Mouse (Mus musculus) CD4-positive, CD25-positive, alpha-beta regulatory T cell, adult 2 months (primary cell): ENCODE data around the gene Atp2b1.

Experiments used
- DNase-seq: peaks from one replicate; pipeline ENCODE4 v3.0.0-alpha.2; 2012; ENCODE audit warnings: low read depth, low spot score

The Atp2b1 gene

GRCm38 (mm10) chr10:98962092-98962491 lies 47.9 kb downstream of the Atp2b1 start:
- peak; percentile 53 for DNase-seq

- no peak for DNase-seq
Measured at GRCm38 (mm10) chr10:98966407-98967215, 52.4 kb downstream of the Atp2b1 start.

DNA sequence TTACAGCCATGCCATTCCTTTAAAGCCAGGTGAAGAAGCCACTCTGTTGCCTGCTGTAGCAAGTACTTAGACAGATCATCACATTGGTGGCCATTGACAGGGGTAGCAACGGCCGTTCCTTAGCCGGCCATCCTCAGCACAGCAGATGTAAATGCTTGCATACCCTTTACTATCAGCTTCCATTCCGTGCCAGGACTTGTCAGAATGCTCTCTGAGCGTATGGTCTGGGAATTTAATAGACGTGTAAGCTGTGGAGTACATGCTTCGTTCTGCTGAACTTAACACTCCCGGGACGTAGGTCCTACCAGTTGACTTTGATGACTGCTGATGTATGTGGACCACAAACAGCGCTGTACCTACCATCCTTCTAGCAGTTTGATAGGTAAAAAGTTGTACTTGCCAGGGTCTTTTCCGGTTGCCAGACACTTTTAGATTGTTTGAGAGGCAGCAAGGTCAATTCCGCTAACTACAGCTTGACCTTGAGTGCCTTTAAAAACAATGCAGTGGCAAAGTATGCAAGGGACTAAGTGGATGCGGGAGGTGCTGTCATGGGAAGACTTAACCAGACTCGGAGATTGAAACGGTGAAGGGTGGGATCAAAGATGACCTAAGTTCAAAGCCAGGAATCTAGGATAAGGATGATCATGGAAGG lies 53.2 kb downstream of the Atp2b1 start:
- DNase-seq, result no peak

DNA sequence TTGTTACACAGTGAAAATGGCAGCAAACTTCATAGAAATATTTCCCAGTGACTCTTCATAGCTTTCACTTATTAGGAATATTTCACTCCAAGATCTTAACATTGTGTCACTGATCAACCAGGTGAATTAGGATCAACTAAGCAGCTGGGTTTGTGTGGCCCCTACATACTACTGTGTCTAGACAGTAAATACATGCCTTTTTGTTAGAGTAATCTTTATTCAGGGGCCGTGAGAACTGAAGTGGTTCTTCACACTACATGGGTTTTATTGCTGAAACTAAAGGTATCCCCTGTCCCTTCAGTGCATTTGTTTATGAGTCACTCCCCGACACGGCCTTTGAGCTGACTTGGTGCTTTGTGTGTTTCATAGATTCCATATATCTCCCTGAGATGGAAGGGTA lies 56.7 kb downstream of the Atp2b1 start:
- DNase-seq, result no peak

- no peak for DNase-seq
Measured at GRCm38 (mm10) chr10:98972359-98972758, 58.2 kb downstream of the Atp2b1 start.

DNA sequence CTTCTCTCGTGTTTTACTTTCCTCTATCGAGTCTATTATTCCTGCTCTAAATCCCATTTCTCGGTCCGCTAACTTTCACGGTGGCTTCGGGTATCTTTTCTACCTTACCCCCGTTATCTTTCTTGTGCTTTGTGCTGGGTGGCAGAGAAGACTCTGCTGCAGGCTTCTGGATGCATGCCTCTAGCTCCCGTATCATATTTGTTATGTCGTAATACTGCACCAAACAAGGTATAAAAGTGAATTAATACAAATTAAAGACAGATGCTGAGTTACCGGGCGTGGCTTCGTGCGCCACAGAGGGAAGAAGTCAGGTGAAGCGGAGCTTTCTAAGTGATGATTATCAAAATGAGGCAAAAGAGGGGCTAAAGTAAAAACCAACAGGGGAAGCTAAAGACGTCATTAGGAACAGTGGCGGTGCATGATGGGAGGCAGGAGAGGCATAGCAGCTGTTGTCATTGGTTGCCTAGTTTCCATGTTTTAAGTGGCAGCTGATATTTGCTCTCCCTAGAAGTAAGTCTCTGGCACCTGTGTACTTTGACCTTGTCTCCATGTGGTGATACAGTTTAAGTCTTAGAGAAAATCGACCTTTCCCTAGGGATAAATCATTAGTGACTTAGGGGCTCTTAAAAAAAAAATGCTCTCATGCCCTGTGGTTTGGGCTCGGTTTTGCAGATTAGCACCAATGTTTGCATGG lies 58.9 kb downstream of the Atp2b1 start:
- no peak for DNase-seq

DNA sequence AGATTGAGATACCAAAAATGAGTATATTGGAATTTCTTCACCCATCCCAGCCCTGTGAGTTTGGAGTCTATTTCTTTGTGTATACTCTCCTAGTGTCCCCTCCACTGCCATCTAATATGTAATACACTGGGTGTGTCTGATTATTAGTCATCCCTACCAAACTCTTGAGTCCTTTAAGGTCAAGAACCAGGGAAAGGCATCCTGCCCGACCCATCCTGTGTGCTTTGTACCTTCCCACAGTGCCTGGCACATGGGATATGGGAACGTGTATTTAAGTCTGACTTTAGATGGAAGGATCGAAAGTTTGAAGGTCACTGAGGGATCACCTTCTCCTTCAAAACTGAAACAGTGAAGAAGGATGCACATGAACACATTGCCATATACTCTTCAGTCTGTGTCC lies 60.4 kb downstream of the Atp2b1 start:
- DNase-seq, result no peak

DNA sequence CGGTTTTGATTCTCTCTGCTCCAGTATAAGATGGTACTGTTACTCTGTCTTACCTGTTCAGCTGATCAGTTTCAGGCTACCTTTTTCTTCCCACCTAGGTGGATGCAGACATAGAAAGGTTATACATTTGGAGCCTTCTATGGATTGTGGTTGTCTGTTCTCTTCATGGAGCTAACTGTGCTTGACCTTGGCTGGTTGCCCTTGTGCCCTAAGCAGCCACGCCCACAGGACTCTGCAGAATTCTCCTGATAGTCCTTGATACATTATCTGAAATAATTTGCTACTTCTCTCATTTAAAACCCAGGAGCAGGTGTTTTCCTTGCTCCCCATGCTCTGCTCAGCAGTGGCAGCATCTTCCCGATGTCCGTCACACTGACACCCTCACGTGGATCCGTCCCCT lies 61.4 kb downstream of the Atp2b1 start:
- DNase-seq, result no peak

DNA sequence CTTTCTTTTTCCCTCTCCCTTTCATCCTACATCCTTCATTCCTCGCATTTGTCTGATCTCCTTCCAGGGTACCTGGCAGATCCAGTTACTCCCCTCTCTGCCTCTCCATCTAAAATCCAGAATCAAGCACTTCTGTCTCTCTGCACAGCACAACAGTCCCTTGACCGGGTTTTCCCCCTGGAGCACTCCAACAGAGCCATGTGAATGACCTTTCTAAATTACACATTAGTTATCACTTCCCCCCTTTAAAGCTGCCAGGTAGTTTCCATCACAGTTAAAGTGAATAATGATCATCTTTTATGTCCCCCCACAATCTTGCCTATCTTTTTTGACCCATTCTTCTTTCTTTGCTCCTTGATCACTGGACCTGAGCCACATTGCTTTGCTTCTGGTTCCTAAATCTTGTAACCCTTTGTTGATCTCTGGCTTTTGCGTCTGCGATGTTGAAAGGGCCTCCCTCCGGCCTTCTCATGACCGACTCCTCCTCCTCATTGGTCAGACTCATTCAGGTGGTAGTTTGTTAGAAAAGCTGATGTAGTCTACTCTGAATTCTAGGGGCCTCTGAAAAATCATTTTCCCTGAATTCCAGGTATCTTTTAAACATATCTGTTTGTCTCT lies 62.8 kb downstream of the Atp2b1 start:
- DNase-seq, result no peak

DNA sequence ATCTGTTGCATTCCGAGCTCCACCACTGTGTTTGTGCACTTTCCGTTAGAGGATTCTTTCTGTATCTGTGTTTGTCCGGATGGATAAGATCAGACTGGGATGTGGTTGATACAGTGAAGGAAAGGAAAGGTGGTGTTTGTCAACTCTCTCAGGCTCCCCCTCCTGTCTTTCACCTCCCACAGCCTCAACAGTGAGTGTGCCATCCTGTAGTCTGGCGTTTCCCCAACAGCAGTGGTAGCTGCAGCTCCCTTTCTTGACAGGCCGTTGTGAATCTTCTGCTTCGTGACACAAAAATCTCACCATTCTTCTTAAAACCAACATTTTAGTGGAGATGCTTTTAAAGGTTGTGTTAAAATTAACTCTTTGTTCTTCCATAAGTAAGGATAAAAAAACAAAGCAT lies 64.6 kb downstream of the Atp2b1 start:
- DNase-seq, result no peak

GRCm38 (mm10) chr10:98979296-98979695 lies 65.1 kb downstream of the Atp2b1 start:
- no peak for DNase-seq

DNA sequence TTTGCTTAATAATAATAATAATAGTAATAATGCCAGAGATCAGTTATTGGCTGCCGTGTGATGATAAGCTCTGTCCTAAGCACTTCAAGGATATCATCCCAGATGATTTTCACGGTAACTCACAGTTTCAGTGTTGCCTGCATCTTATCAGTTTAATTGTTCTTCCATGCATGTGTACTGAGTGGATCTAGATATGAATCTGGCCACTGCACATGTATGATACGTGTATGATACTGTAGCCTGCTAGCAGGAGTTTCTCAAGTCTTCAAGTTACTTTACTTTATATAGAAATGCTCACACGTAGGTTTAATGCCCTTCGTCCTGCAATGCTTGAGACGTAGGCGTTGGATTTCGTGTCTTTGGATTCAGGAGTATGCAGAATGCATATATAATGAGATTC lies 65.7 kb downstream of the Atp2b1 start:
- no peak for DNase-seq

DNA sequence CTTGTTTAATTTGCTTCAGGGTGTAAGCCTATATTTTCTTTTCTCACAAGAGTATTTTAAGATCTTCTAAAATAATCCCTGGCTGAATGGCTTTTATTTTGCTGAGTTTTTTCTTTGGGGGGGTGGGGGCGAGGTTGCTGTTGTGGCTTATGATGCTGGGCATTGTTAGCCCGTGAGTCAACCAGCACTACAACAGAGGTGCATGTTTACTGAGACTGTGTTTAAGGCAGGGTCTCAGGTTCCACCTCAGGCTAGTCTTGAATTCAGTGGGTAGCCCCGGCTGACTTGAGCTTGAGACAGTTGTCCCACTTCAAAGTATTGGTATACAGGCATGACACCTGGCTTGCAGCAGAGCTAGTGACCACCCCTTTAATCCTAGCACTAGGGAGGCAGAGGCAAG lies 77.8 kb downstream of the Atp2b1 start:
- no peak for DNase-seq

DNA sequence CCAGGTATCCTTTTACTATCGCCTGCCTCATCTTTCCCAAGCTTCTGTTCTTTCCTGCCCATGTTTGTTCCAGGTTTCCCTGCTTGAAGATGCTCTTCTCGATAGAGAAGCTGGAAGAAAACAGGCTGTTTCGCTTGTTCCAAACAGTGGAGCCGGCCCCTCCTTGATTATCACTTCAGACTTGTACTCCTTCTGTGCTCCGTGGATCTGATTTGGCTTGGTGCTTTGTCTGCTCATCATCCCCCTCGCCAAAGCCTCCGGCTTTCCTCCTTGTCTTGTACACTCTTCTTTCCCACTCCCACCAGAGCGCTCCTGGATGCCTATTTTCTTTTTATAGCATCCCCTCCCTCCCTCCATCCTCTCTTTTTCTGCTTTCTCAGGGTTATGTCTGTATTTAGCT lies 79.0 kb downstream of the Atp2b1 start:
- no peak for DNase-seq

- DNase-seq, result peak; percentile 22
Measured at GRCm38 (mm10) chr10:98995016-98995747, 81.0 kb downstream of the Atp2b1 start.

- DNase-seq, result no peak
Measured at GRCm38 (mm10) chr10:99004866-99005265, 90.7 kb downstream of the Atp2b1 start.

GRCm38 (mm10) chr10:99011084-99011483 lies 96.9 kb downstream of the Atp2b1 start:
- DNase-seq, result no peak

DNA sequence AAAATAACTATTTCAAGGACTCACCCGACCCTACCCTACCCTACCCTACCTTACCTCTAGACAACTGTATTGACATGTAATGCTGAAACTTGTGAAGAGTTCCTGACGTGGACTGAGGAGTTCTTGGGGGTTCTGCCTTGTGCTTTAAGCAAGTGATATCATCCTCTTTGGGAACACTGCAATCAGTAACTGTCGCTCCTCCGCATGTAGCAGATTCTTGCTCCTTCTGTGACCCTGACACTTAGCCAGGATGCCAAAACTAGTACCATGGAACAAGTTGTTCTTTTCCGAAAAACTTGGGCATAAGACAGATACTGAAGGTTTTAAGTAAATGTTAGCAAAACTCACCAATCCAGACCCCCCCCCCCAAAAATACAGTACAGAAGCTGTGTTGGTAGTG lies 97.9 kb downstream of the Atp2b1 start:
- DNase-seq, result no peak

- DNase-seq, result no peak
Measured at GRCm38 (mm10) chr10:99014737-99015136, 100.5 kb downstream of the Atp2b1 start.

GRCm38 (mm10) chr10:99016996-99017395 lies 102.8 kb downstream of the Atp2b1 start:
- no peak for DNase-seq

- no peak for DNase-seq
Measured at GRCm38 (mm10) chr10:99027462-99027861, 113.3 kb downstream of the Atp2b1 start.

DNA sequence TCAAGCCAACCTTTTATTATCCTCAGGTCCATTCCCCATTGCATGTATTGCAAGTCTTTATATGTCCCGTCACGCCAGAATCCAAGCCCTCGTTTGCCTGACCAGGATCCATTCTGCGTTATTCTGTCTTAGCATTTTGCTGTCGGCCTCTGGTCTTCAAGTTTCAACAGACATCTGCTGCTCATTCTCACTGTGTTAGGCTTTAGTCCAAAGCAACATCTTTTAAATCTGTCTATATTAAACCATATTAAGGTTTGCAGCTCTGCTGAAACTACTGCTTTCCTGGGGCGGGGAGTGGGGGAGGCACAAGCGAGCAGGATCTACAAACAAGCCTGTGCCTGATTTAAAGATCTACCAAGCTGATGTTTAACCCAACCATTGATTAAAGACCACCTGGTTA lies 115.6 kb downstream of the Atp2b1 start:
- DNase-seq, result no peak
